In the genomic region with DNA sequence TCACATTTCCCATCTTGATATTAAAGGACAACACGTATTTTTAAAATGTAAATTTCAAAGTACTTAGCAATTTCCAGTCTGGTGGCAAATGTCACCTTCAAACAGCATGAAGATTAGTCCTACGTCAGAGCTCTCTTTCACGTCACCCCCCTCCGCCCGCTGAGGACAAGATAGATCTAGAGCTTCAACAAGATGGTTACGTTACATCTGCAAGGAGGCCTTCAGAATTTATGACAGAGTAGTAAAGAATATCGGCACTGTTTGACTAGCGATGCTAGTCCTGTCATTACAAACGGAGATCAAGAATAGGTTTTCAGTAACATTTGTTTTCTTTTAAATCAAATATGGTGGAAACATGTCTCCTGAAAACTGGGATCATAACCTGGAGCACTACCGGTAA, we compare ENCODE assay signal across 8 mouse cellular contexts. TPM values are rescaled to one million over a fixed set of nuclear protein-coding genes. Genes with fewer than 3 reads are reported as not detected.
DNase-seq lines count a peak whose midpoint lies in the region; ATAC-seq and TF ChIP-seq lines count a peak whose summit lies in the region.

No protein-coding gene starts in this region.

- peaks cover 25% of the 10 kb centered on the region for H3K36me3 ChIP-seq in heart, adult 2 months (ENCODE audit: control insufficient read depth, insufficient read depth, low read length)
- H3K36me3 ChIP-seq in forebrain, postnatal 0 days (ENCODE audit: insufficient read depth) = peaks cover 6% of the 10 kb centered on the region
- peaks cover 14% of the 10 kb centered on the region for H3K36me3 ChIP-seq in liver, adult 2 months (ENCODE audit: control insufficient read depth, insufficient read depth, low read length)

- H3K27ac ChIP-seq in heart, adult 2 months = peak overlapping the region; percentile 96
- no peak overlapping the region for H3K27ac ChIP-seq in bone marrow, adult 2 months (ENCODE audit: control insufficient read depth, insufficient read depth, low read depth, low read length, poor library complexity)
- peak overlapping the region; percentile 87 for H3K27ac ChIP-seq in forebrain, postnatal 0 days (ENCODE audit: low read depth, low read length)
- H3K27ac ChIP-seq in liver, adult 2 months (replicated peaks; ENCODE audit: insufficient read depth, low read depth, low read length) = peak overlapping the region; percentile 91

- intact Hi-C loops in heart, adult 2 months (cut with DNase I) = loop anchor here (5.0 kb wide), 1 partner anchor 204 kb away; no protein-coding TSS in a partner anchor
- intact Hi-C loops in heart, postnatal 25 days (cut with DNase I) = loop anchor here (5.0 kb wide), 1 partner anchor 1686 kb away; a partner anchor contains a TSS

- H3K79me2 ChIP-seq in heart, adult 2 months (replicated peaks; ENCODE audit: control insufficient read depth, insufficient read depth, low read length) = 0 out of 2 replicates have a peak, but pooled peaks cover 1% of the 10 kb centered on the region
- peaks cover 7% of the 10 kb centered on the region; the same call in 1 of the 2 replicates for H3K79me2 ChIP-seq in liver, adult 2 months (ENCODE audit: control insufficient read depth, insufficient read depth, low read length)

- TF ChIP-seq EP300 in heart, adult 2 months (IDR thresholded peaks at IDR 0.05; ENCODE audit: insufficient read depth, low read depth, low read length) = no peak

- peak overlapping the region; percentile 84; the same call in 1 of the 2 replicates for H3K9ac ChIP-seq in heart, adult 2 months (ENCODE audit: low read depth, low read length)
- peak overlapping the region; percentile 80 for H3K9ac ChIP-seq in forebrain, postnatal 0 days
- H3K9ac ChIP-seq in liver, adult 2 months (ENCODE audit: low read depth, low read length) = peak overlapping the region; percentile 88

- peak overlapping the region; percentile 72 for H3K4me3 ChIP-seq in heart, adult 2 months
- H3K4me3 ChIP-seq in bone marrow, adult 2 months (replicated peaks; ENCODE audit: control insufficient read depth, low read depth, low read length) = peak overlapping the region; percentile 49
- H3K4me3 ChIP-seq in forebrain, postnatal 0 days (ENCODE audit: low read depth, low read length) = peak overlapping the region; percentile 72
- H3K4me3 ChIP-seq in liver, adult 2 months (ENCODE audit: insufficient read depth, low read depth, low read length) = peak overlapping the region; percentile 94

- TF ChIP-seq CTCF in heart, adult 2 months (IDR thresholded peaks at IDR 0.05) = no peak
- TF ChIP-seq CTCF in bone marrow, adult 2 months (IDR thresholded peaks at IDR 0.05; ENCODE audit: control insufficient read depth, insufficient read depth, low read length) = no peak
- TF ChIP-seq CTCF in forebrain, postnatal 0 days (IDR thresholded peaks at IDR 0.05; ENCODE audit: low read depth) = no peak
- no peak for TF ChIP-seq CTCF in liver, adult 2 months (IDR thresholded peaks at IDR 0.05; ENCODE audit: low read depth, low read length)

- no peaks in the 10 kb centered on the region for H3K27me3 ChIP-seq in heart, adult 2 months (ENCODE audit: control insufficient read depth, insufficient read depth, low read length)
- H3K27me3 ChIP-seq in forebrain, postnatal 0 days (ENCODE audit: insufficient read depth, low read length) = no peaks in the 10 kb centered on the region
- H3K27me3 ChIP-seq in liver, adult 2 months (ENCODE audit: control insufficient read depth, insufficient read depth, low read length) = no peaks in the 10 kb centered on the region

- no peak for ATAC-seq in forebrain, postnatal 0 days
- no peak for ATAC-seq in megakaryocyte-erythroid progenitor cell, adult 5-6 weeks (replicated peaks; ENCODE audit: low FRiP score, low TSS enrichment, poor library complexity, severe bottlenecking)

- peak; percentile 37 to 46 for DNase-seq in heart, adult 2 months
- no peak for DNase-seq in heart, postnatal 25 days (ENCODE audit: low spot score)
- peak; percentile 47 for DNase-seq in forebrain, postnatal 0 days
- peak; percentile 53 to 55 for DNase-seq in kidney, adult 8-10 months
- peak; percentile 67 for DNase-seq in liver, adult 2 months (ENCODE audit: extremely low read depth, low read depth, low spot score)
- peak; percentile 47 for DNase-seq in right cerebral cortex, postnatal 14 days

- TF ChIP-seq POLR2A in heart, adult 2 months (IDR thresholded peaks at IDR 0.05; ENCODE audit: insufficient read depth, low read depth, low read length) = peak; percentile 58; the same call in 1 of the 2 replicates
- no peak for TF ChIP-seq POLR2A in bone marrow, adult 2 months (IDR thresholded peaks at IDR 0.05; ENCODE audit: borderline replicate concordance, control insufficient read depth, low read depth, low read length)
- TF ChIP-seq POLR2A in liver, adult 2 months (IDR thresholded peaks at IDR 0.05; ENCODE audit: extremely low read depth, insufficient read depth, low read length) = no peak

- peak overlapping the region; percentile 52 for H3K4me2 ChIP-seq in forebrain, postnatal 0 days (ENCODE audit: low read depth)

- H3K4me1 ChIP-seq in heart, adult 2 months (ENCODE audit: control insufficient read depth, insufficient read depth, low read length) = peaks cover 4% of the 10 kb centered on the region
- peaks cover 3% of the 10 kb centered on the region for H3K4me1 ChIP-seq in bone marrow, adult 2 months (ENCODE audit: control insufficient read depth, insufficient read depth, low read length)
- H3K4me1 ChIP-seq in forebrain, postnatal 0 days (ENCODE audit: insufficient read depth) = peaks cover 20% of the 10 kb centered on the region
- peaks cover 16% of the 10 kb centered on the region for H3K4me1 ChIP-seq in liver, adult 2 months (ENCODE audit: control insufficient read depth, insufficient read depth, low read length)

- WGBS in heart, adult 2 months = 3% methylated on average over 10 of the region's 10 CpGs
- WGBS in bone marrow, adult 2 months = 11% methylated on average over 10 of the region's 10 CpGs
- 10% methylated on average over 10 of the region's 10 CpGs for WGBS in forebrain, postnatal 0 days
- 2% methylated on average over 10 of the region's 10 CpGs for WGBS in liver, adult 2 months

- no peaks in the 10 kb centered on the region for H3K9me3 ChIP-seq in forebrain, postnatal 0 days (ENCODE audit: low read length)

RNA-seq across cellular contexts. Expression of a gene that starts 1.1 kb away (rescaled TPM):
- total RNA-seq in heart, adult 2 months (2021) = 1 to 10 TPM; 4.2 to 5.4 TPM
- 1.4 and 5.8 TPM in 2 replicates for polyA plus RNA-seq in heart, adult 2 months (2012; rRNA removed)
- total RNA-seq in heart, postnatal 25 days (2021) = 1 to 10 TPM; 3.7 to 4.0 TPM
- polyA plus RNA-seq in bone marrow, adult 2 months (2011; ENCODE audit: insufficient read depth, insufficient read length, low replicate concordance, missing spikeins) = 1.4 and 1.6 TPM in 2 replicates
- total RNA-seq in forebrain, postnatal 0 days (2014; rRNA removed) = 17.9 and 18.1 TPM in 2 replicates
- 7.0 and 12.0 TPM in 2 replicates for polyA plus RNA-seq in forebrain, postnatal 0 days (2015; fragmentation: Nextera tagmentation; extraction: Ambion mirVana)
- 4.8 TPM in 2 replicates for total RNA-seq in liver, adult 2 months (2014; rRNA removed)
- polyA plus RNA-seq in liver, adult 2 months (2012; rRNA removed) = 0.94 and 1.8 TPM in 2 replicates
- total RNA-seq in megakaryocyte-erythroid progenitor cell, adult 5-6 weeks (2014; fragmentation: Nextera tagmentation) = 3.4 and 4.3 TPM in 2 replicates
- 21.0 and 35.9 TPM in 2 replicates for total RNA-seq in megakaryocyte-erythroid progenitor cell, adult 5-6 weeks (2017)

RNA-seq across cellular contexts. Expression of a gene that starts 1.2 kb away (rescaled TPM):
- 1,000 to 10,000 TPM; 2,315 to 2,577 TPM for total RNA-seq in heart, adult 2 months (2021)
- polyA plus RNA-seq in heart, adult 2 months (2012; rRNA removed) = 1,485 and 2,844 TPM in 2 replicates
- 1,000 to 10,000 TPM; 2,362 to 2,650 TPM for total RNA-seq in heart, postnatal 25 days (2021)
- polyA plus RNA-seq in bone marrow, adult 2 months (2011; ENCODE audit: insufficient read depth, insufficient read length, low replicate concordance, missing spikeins) = 27.2 and 70.4 TPM in 2 replicates
- 291 and 392 TPM in 2 replicates for total RNA-seq in forebrain, postnatal 0 days (2014; rRNA removed)
- polyA plus RNA-seq in forebrain, postnatal 0 days (2015; fragmentation: Nextera tagmentation; extraction: Ambion mirVana) = 557 and 565 TPM in 2 replicates
- total RNA-seq in liver, adult 2 months (2014; rRNA removed) = 1,388 and 1,668 TPM in 2 replicates
- 356 and 394 TPM in 2 replicates for polyA plus RNA-seq in liver, adult 2 months (2012; rRNA removed)
- 83.2 and 150 TPM in 2 replicates for total RNA-seq in megakaryocyte-erythroid progenitor cell, adult 5-6 weeks (2014; fragmentation: Nextera tagmentation)
- 78.4 and 78.9 TPM in 2 replicates for total RNA-seq in megakaryocyte-erythroid progenitor cell, adult 5-6 weeks (2017)
